Mouse (Mus musculus) liver, adult 2 months (tissue): ENCODE data around the gene Ankrd40. TPM values are rescaled to one million over a fixed set of nuclear protein-coding genes. Genes with fewer than 3 reads are reported as not detected.

Experiments
- DNase-seq: peaks from one replicate; pipeline ENCODE4 v3.0.0-alpha.2; 2011; ENCODE audit warnings: low read depth, low spot score; ENCODE audit errors: extremely low read depth
- H3K27ac ChIP-seq: fragments of 200-500 bp; replicated peaks from 2 replicates; pipeline ENCODE4 v1.5.1; 2012; ENCODE audit warnings: low read depth, mild to moderate bottlenecking, control low read depth, inconsistent platforms, low read length; ENCODE audit not compliant: insufficient read depth
- H3K27me3 ChIP-seq: fragments of 200-500 bp; 2 replicates; pipeline ENCODE4 v1.6.1; 2012; ENCODE audit warnings: mild to moderate bottlenecking, moderate library complexity, low read length, inconsistent platforms; ENCODE audit not compliant: control insufficient read depth, insufficient read depth
- H3K36me3 ChIP-seq: fragments of 200-500 bp; 2 replicates; pipeline ENCODE4 v1.6.1; 2012; ENCODE audit warnings: low read length, inconsistent platforms; ENCODE audit not compliant: control insufficient read depth, insufficient read depth
- H3K4me1 ChIP-seq: fragments of 200-500 bp; 2 replicates; pipeline ENCODE4 v1.6.1; 2011; ENCODE audit warnings: low read length; ENCODE audit not compliant: control insufficient read depth, insufficient read depth
- H3K4me3 ChIP-seq: fragments of 200-500 bp; 2 replicates; pipeline ENCODE4 v1.5.1; 2011; ENCODE audit warnings: low read depth, mild to moderate bottlenecking, control low read depth, low read length, moderate library complexity; ENCODE audit not compliant: insufficient read depth
- H3K79me2 ChIP-seq: fragments of 200-500 bp; 2 replicates; pipeline ENCODE4 v1.6.1; 2012; ENCODE audit warnings: inconsistent platforms, mild to moderate bottlenecking, low read length, moderate library complexity; ENCODE audit not compliant: control insufficient read depth, insufficient read depth
- H3K9ac ChIP-seq: fragments of 200-500 bp; 2 replicates; pipeline ENCODE4 v1.6.1; 2012; ENCODE audit warnings: low read depth, mild to moderate bottlenecking, control low read depth, inconsistent platforms, low read length
- CTCF ChIP-seq: fragments of 200-500 bp; IDR thresholded peaks from 2 replicates; pipeline ENCODE4 v1.5.1; 2011; ENCODE audit warnings: low read depth, low read length, control low read depth
- POLR2A ChIP-seq: fragments of 200-500 bp; IDR thresholded peaks from 2 replicates; pipeline ENCODE4 v1.6.1; 2011; ENCODE audit warnings: low read length, control low read depth; ENCODE audit not compliant: insufficient read depth; ENCODE audit errors: extremely low read depth
- WGBS: fragments of 180-500 bp; shearing (Covaris S2); methylation state at CpG from one replicate; pipeline ENCODE4 v1.1.7; 2018; 5-methylcytosine and 5-hydroxymethylcytosine counted together
- polyA plus RNA-seq: library from polyadenylated mRNA; depleted of rRNA; stranded (reverse); fragments of >200 nt; gene quantifications from 2 replicates; pipeline ENCODE4 v1.2.3, GENCODE M21; 2012
- total RNA-seq: library from RNA; depleted of rRNA; stranded (reverse); fragments of >200 nt; gene quantifications from 2 replicates; pipeline ENCODE4 v1.2.3, GENCODE M21; 2014

Ankrd40 gene
- total and polyA plus RNA-seq, 2 experiments, result 30.0 to 47.6 TPM

- 61% methylated on average over 2 of the region's 2 CpGs for WGBS
- TF ChIP-seq CTCF (no peak), POLR2A (no peak)
- no peaks in the 10 kb centered on the region for H3K27me3 ChIP-seq
- H3K9ac ChIP-seq, result no peak overlapping the region
- H3K4me3 ChIP-seq, result no peak overlapping the region
- peaks cover 1% of the 10 kb centered on the region for H3K36me3 ChIP-seq
- H3K79me2 ChIP-seq, result peaks cover 52% of the 10 kb centered on the region; the same call in 1 of the 2 replicates
- peaks cover 28% of the 10 kb centered on the region for H3K4me1 ChIP-seq
- H3K27ac ChIP-seq, result no peak overlapping the region
- DNase-seq, result no peak
These were observed 13.6 kb upstream of the Ankrd40 start for GRCm38 (mm10) chr11:94314098-94314652.

GRCm38 (mm10) chr11:94315308-94315707 lies 12.5 kb upstream of the Ankrd40 start:
- no peaks in the 10 kb centered on the region; the same call in 1 of the 2 replicates for H3K36me3 ChIP-seq
- H3K79me2 ChIP-seq, result peaks cover 59% of the 10 kb centered on the region; the same call in 1 of the 2 replicates
- WGBS, result 36% methylated on average over 1 of the region's 1 CpGs
- no peaks in the 10 kb centered on the region for H3K27me3 ChIP-seq
- no peak overlapping the region for H3K4me3 ChIP-seq
- peaks cover 33% of the 10 kb centered on the region for H3K4me1 ChIP-seq
- no peak overlapping the region for H3K9ac ChIP-seq
- no peak for DNase-seq
- TF ChIP-seq CTCF (no peak), POLR2A (no peak)
- no peak overlapping the region for H3K27ac ChIP-seq

DNA sequence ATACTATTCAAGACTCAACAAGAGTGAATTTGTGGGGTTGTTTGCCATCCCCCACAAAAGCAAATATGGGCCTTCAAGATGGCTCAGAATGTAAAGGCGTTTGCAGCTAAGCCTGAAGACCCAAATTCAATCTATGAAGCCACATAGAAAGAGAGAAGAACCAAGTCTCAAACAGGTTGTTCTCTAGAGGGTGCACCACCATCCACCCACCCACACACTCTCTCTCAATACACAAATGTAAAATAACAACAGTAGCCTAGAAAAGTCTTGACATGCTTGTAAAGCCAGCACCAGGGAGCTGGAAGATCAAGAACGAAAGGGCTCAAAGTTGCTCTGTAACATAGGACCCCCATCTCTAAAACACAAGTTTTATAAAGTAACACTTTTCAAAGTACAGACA lies 11.3 kb upstream of the Ankrd40 start:
- TF ChIP-seq CTCF (no peak), POLR2A (no peak)
- Histone ChIP-seq H3K79me2 (peaks cover 59% of the 10 kb centered on the region; the same call in 1 of the 2 replicates), H3K4me1 (peaks cover 32% of the 10 kb centered on the region), H3K36me3 (no peaks in the 10 kb centered on the region; the same call in 1 of the 2 replicates), H3K9ac (no peak overlapping the region), H3K4me3 (no peak overlapping the region), H3K27ac (no peak overlapping the region), H3K27me3 (no peaks in the 10 kb centered on the region)
- no peak for DNase-seq
- WGBS, result 36% methylated on average over 2 of the region's 2 CpGs

DNA sequence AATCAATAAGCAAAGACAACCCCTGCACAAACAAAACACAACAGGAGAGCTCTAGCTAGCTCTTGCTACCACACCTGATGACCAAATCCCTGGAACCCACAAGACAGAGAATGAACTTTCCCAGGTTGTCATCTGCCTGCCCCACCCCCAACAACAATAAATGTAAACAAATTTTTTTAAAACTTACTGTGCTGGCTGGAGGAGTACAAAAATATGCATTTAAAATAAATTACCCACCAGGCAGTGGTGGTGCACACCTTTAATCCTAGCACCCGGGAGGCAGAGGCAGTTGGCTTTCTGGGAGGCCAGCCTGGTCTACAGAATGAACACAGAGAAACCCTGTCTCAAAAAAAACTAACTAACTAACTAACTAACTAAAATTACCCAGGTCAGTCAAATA lies 10.8 kb upstream of the Ankrd40 start:
- Histone ChIP-seq H3K4me3 (no peak overlapping the region), H3K27me3 (no peaks in the 10 kb centered on the region), H3K79me2 (peaks cover 61% of the 10 kb centered on the region; the same call in 1 of the 2 replicates), H3K27ac (no peak overlapping the region), H3K4me1 (peaks cover 31% of the 10 kb centered on the region), H3K9ac (no peak overlapping the region), H3K36me3 (no peaks in the 10 kb centered on the region; the same call in 1 of the 2 replicates)
- no peak for TF ChIP-seq POLR2A
- TF ChIP-seq CTCF, result no peak
- DNase-seq, result no peak
- 33% methylated on average over 1 of the region's 1 CpGs for WGBS

DNA sequence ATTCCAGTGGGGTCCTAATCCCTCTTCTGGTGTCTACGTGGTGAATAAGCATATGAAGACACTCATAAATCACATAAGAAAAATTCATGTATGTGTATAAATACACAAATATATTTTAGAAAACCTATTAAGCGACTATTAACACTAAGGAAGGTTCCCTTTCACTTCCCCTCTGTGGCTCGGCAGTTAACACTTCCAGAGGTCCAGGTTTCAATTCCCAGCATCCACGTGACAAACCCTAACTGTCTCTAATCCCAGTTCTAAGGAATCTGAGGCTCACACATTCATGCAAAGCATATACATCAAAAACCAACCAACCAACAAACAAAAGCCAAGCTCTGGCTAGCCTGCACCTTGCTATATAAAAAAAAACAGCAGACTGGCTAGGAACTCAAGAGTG lies 10.3 kb upstream of the Ankrd40 start:
- Histone ChIP-seq H3K4me1 (peaks cover 30% of the 10 kb centered on the region), H3K27me3 (no peaks in the 10 kb centered on the region), H3K27ac (0 out of 2 replicates have a peak overlapping the region, but pooled peaks have one; percentile 11), H3K36me3 (no peaks in the 10 kb centered on the region; the same call in 1 of the 2 replicates), H3K9ac (no peak overlapping the region), H3K79me2 (peaks cover 58% of the 10 kb centered on the region; the same call in 1 of the 2 replicates), H3K4me3 (no peak overlapping the region)
- DNase-seq, result no peak
- TF ChIP-seq POLR2A, result no peak
- TF ChIP-seq CTCF, result no peak
- 35% methylated on average over 4 of the region's 4 CpGs for WGBS

DNA sequence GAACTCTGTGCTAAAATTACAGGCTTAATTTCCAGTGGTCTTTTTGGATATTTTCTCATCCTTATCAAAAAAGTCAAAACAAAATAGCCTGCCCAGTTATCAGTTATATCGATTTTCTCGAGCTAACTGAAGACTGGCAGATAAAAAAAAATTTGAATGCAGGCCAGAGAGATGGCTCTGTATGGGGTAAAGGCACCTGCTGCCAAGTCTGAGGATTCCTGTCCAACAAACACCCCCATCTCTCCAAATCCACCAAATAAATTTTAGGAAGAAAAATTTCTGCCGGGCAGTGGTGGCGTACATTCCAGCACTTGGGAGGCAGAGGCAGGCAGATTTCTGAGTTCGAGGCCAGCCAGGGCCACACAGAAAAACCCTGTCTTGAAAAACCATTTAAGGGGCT lies 9.7 kb upstream of the Ankrd40 start:
- 0 out of 2 replicates have a peak overlapping the region, but pooled peaks have one; percentile 20 for H3K27ac ChIP-seq
- H3K4me1 ChIP-seq, result peaks cover 31% of the 10 kb centered on the region
- no peak for TF ChIP-seq POLR2A
- TF ChIP-seq CTCF, result no peak
- H3K36me3 ChIP-seq, result no peaks in the 10 kb centered on the region
- no peak overlapping the region for H3K4me3 ChIP-seq
- H3K9ac ChIP-seq, result no peak overlapping the region
- peak; percentile 77 for DNase-seq
- peaks cover 53% of the 10 kb centered on the region; the same call in 1 of the 2 replicates for H3K79me2 ChIP-seq
- 25% methylated on average over 5 of the region's 5 CpGs for WGBS
- H3K27me3 ChIP-seq, result no peaks in the 10 kb centered on the region
